Mouse (Mus musculus) cerebellum, adult 2 months (tissue): Measurements from ENCODE around the gene Rpap3.

Experiments used
- CTCF ChIP-seq: fragments of 200-500 bp; IDR thresholded peaks from 2 replicates; pipeline ENCODE4 v1.5.1; 2011; ENCODE audit warnings: low read depth, mild to moderate bottlenecking, control low read depth, low read length, moderate library complexity, borderline replicate concordance; ENCODE audit not compliant: insufficient read depth
- POLR2A ChIP-seq: fragments of 200-500 bp; IDR thresholded peaks from 2 replicates; pipeline ENCODE4 v1.6.1; 2011; ENCODE audit warnings: low read length, control low read depth, borderline replicate concordance; ENCODE audit not compliant: insufficient read depth

DNA sequence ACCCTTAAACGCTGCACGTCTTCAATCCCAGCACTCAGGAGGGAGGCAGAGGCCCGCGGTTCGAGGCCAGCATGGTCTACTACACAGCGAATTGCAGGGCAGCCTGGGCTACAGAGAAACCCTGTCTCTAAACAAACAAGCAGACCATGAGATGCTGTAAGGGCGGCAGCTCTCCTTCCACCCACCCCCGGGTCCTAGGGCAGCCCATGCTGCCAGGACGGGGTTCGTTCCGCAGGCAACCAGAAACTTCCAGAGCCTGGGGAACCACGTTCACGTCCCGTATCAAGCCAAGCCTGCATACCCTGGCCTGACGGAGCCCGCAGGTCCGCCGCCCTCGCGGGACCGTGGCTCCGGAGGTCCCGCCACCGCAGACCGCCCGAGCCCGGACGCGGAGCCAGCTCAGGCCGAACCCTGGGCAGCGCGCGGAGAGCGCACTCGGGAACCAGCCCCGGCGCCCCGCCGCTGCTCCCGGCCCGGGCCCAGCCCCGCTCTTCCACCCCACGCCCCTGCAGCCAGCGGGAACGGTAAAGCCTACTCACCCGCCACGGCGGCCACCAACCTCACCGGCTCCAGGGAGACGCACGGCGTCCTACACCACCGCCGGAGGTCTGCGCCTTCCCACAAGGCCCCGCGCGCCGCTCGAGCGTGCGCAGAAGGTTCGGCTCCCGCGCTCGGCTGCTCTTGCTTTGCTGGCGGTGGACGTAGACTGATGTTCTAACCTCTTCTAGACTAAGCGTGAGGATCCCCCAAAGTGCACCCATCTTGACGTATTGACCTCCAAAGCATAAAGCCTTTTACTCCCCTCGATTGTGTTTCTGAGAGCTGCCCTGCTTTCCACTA, at the start of gene Rpap3:
- TF ChIP-seq CTCF (no peak), POLR2A (peak; percentile 69)
